Mouse (Mus musculus) heart, postnatal 14 days (tissue): Measurements from ENCODE around the gene Ceacam2. TPM values are rescaled to one million over a fixed set of nuclear protein-coding genes. Genes with fewer than 3 reads are reported as not detected.
"Not testable (repeated sequence)": the region's sequence is repeated elsewhere in the genome, so short reads cannot be mapped to it uniquely, and the experiment has no call there.

Experiments
- DNase-seq, 2 experiments: peaks; one replicate each; pipeline ENCODE4 v3.0.0; 2021 to 2022
- intact Hi-C: fragments of 180-260 bp; cut with DNase I; formaldehyde crosslinking; loops from one replicate; pipeline ENCODE4 v1.15.1; 2025
- total RNA-seq, 2 experiments: library from RNA; stranded (reverse); gene quantifications; 2 replicates each; pipeline ENCODE4 v1.2.3; 2021

Ceacam2 gene
- total RNA-seq, 2 experiments from 2014 or later, result 1.9 to 2.0 TPM

DNA sequence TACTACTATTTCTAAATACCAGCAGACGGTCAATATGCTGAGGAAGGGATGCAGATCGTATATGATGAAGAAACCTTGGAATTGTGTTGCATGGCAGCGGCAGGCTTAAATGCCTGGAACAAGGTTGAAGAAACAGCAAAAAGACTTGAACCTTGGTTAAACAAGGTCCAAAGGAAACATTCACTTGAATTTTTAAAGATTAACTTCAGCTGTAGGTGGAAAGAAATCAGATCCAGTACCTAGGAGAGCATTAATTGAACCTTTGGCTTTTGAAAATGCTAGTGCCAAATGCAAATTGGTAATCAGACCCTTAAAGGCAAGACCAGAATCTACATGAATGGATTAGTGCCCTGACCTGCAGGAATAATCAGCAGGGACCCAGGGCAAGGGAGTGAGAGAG lies 50.3 kb downstream of the Ceacam2 start:
- DNase-seq, result not testable (repeated sequence)

DNA sequence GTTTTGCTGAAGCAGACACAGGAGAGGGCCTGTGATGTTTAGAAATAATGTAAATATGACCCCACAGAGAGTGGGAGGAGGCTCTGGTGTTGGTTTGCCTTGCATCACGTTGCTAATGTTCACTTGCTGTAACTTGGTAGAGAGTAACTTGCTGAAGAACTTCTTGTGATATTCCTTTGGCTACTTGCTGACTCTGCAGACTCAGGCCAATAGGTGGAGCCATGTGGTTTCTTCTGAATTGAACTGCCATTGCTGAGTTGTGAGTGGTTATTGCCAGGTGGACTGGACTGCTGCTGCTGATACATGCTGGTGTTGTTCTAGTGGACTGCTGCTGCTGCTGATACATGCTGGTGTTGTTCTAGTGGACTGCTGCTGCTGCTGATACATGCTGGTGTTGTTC lies 53.5 kb downstream of the Ceacam2 start:
- intact Hi-C loops, result loop anchor here (2.0 to 5.0 kb wide), 2 partner anchors 55 to 111 kb away; no protein-coding TSS in a partner anchor
- peak; percentile 26 to 53 for DNase-seq

More for the DNA sequence above, 50.3 kb downstream of the Ceacam2 start:
- intact Hi-C loops, result loop anchor here (5.0 kb wide), 1 partner anchor 108 kb away; no protein-coding TSS in a partner anchor

DNA sequence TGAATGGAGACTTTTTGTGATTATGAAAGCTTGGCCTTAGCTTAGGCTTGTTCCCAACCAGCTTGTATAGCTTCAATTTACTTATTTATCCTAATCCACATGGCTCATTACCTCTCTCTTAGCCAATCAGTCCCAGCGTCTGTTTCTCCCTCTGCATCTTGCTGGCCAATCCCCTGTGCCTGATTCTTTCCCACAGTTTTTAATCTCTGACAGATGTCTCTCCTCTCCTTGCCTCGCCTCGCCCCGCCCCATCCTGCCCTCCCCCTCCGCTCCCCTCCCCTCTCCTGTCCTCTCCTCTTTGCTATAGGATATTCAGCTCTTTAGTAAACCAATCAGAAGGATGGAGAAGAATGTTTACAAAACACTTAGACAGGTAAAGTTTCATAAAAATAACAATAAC lies 54.6 kb downstream of the Ceacam2 start:
- intact Hi-C loops, result loop anchor here (5.0 kb wide), 1 partner anchor 112 kb away; no protein-coding TSS in a partner anchor

DNA sequence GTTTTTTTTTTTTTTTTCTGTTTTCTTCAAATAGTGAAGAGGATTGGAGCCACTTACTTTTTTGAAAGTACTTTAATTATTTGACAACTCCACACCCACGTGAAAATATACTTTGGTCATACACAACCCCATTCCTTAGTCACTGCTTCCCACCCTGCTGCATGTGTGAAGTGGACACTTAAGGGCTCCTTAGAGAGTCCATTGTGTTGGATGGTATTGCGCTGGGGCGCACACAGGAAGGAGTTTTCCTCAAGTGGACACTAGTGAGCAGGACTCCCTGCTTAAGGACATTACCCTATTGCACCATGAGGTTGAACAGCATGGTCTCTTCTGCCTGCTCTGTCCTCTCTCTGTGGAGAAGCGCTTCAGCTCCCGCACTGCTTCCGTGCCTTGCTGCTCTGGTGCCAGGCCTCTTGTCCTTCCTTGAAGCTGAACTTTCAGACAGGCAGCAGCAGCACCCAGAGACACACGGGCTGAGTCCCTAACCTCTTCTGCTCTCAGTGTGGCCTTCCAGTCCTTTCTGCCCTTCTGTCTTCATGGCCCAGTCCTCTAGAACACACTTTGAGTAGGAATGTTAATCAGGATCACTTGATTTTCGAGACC lies 56.4 kb downstream of the Ceacam2 start:
- intact Hi-C loops, result no loop called here
- no peak for DNase-seq

More for the DNA sequence above, 54.6 kb downstream of the Ceacam2 start:
- no peak for DNase-seq

- DNase-seq, intact Hi-C loops: not testable (repeated sequence)
These were observed 58.9 kb downstream of the Ceacam2 start for GRCm38 (mm10) chr7:25480791-25481190.

DNA sequence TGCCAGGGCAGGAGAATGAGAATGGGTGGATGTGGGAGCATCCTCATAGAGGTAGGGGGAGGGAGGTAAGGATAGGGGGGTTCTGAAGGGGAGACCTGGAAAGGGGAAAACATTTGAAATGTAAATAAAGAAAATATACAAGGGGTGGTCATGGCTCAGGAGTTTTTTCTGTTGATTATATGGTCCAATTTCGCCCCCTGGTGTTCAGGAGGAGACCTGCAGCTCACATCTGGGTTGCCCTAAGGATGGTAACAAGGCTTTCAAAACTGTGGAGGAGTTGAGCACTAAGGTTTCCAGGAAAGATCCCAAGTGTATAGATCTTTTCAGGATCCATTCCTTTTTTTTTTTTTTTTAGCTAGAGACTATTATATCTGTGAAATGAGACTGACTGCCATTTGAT lies 60.2 kb downstream of the Ceacam2 start:
- intact Hi-C loops, result loop anchor here (1.0 kb wide), 1 partner anchor 55 kb away; no protein-coding TSS in a partner anchor
- peak; percentile 33 to 50 for DNase-seq

GRCm38 (mm10) chr7:25477752-25478093 lies 61.9 kb downstream of the Ceacam2 start:
- intact Hi-C loops, result loop anchor here (2.0 kb wide), 2 partner anchors 43 to 61 kb away; partner anchors contain the start of gene Ceacam2
- DNase-seq, result not testable (repeated sequence)

GRCm38 (mm10) chr7:25477091-25477751 lies 62.4 kb downstream of the Ceacam2 start, which contains the start of gene Ceacam1:
Gene Ceacam1, minus strand, starts transcription at chr7:25477603.
- DNase-seq, result peak; percentile 56 to 61
- intact Hi-C loops, result loop anchor here (2.0 kb wide), 2 partner anchors 42 to 62 kb away; partner anchors contain the start of gene Ceacam2

DNA sequence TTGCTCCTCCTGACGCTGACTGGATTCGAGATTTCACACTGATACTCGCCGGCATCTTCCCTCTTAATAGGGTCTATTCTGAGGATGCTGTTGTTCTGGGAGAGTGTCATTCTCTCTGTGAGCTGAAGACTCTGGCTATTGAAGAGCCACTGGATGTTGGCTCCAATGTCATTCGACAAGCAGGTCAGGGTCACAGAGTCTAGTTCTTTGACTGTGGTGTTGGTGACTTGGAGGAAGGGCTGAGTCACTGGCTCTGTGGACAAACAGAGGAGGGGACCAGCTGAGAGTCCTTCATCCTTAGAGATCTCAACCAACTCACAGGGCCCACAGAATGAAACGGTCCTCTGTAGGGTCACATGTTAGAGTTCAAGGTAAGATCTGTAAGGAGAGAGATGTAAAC lies 67.8 kb downstream of the Ceacam2 start:
- intact Hi-C loops, result not testable (repeated sequence)

More for the DNA sequence above, 67.8 kb downstream of the Ceacam2 start:
- DNase-seq, result not testable (repeated sequence)

Other genes with a start within 250 kb of the Ceacam2 start
- 1 to 10 TPM; 5.1 to 5.6 TPM for gene Pafah1b3, start 241.9 kb downstream of the Ceacam2 start, total RNA-seq
- not detected for gene Prr19, start 238.4 kb downstream of the Ceacam2 start, total RNA-seq
- not detected for gene Tmem145, start 233.8 kb downstream of the Ceacam2 start, total RNA-seq
- 10 to 100 TPM; 26.7 to 29.6 TPM for gene Megf8, start 222.7 kb downstream of the Ceacam2 start, total RNA-seq
- not detected for gene Cnfn, start 170.1 kb downstream of the Ceacam2 start, total RNA-seq
- 10 to 100 TPM; 43.2 to 55.0 TPM for gene Lipe, start 141.1 kb downstream of the Ceacam2 start, total RNA-seq
- gene Cxcl17, start 127.0 kb downstream of the Ceacam2 start, total RNA-seq, result not detected
- 10 to 100 TPM; 14.3 to 17.4 TPM for gene Ceacam1, start 62.3 kb downstream of the Ceacam2 start, total RNA-seq
- under 1 TPM in 1 of 2 experiments, not detected in 1; 0.53 TPM for gene Erich4, start 76.0 kb upstream of the Ceacam2 start, total RNA-seq
- 10 to 100 TPM; 55.5 to 60.6 TPM for gene Dmac2, start 79.6 kb upstream of the Ceacam2 start, total RNA-seq
- 1 to 10 TPM; 4.9 to 5.8 TPM for gene B3gnt8, start 86.8 kb upstream of the Ceacam2 start, total RNA-seq
- 100 to 1,000 TPM; 132 to 146 TPM for gene Bckdha, start 119.1 kb upstream of the Ceacam2 start, total RNA-seq
- gene Exosc5, start 119.3 kb upstream of the Ceacam2 start, total RNA-seq, result 10 to 100 TPM; 16.9 to 17.2 TPM
- under 1 TPM in 1 of 2 experiments, not detected in 1; 0.37 TPM for gene Tmem91, start 135.3 kb upstream of the Ceacam2 start, total RNA-seq
- gene B9d2, start 140.9 kb upstream of the Ceacam2 start, total RNA-seq, result 10 to 100 TPM; 11.0 to 11.3 TPM
- gene Tgfb1, start 147.1 kb upstream of the Ceacam2 start, total RNA-seq, result 10 to 100 TPM; 31.7 to 36.1 TPM
- 10 to 100 TPM; 47.0 to 50.7 TPM for gene Ccdc97, start 179.2 kb upstream of the Ceacam2 start, total RNA-seq
- gene Hnrnpul1, start 214.9 kb upstream of the Ceacam2 start, total RNA-seq, result 10 to 100 TPM; 88.8 to 89.0 TPM
- 100 to 1,000 TPM in 1 of 2 experiments, 10 to 100 TPM in 1; 94.3 to 122 TPM for gene Axl, start 248.8 kb upstream of the Ceacam2 start, total RNA-seq